Mouse (Mus musculus) forebrain, embryonic 14.5 days (tissue): ENCODE data around the gene Nos1ap. TPM values are rescaled to one million over a fixed set of nuclear protein-coding genes. Genes with fewer than 3 reads are reported as not detected.

Experiments
- ATAC-seq: fragments of 200-750 bp; cut with Nextera tagmentation; 2 replicates; pipeline ENCODE4 v1.8.0; 2017; ENCODE audit warnings: mild to moderate bottlenecking, moderate library complexity
- DNase-seq: peaks from one replicate; pipeline ENCODE4 v3.0.0-alpha.2; 2015; ENCODE audit warnings: low spot score
- H3K27ac ChIP-seq: fragments of 300-500 bp; sonication (generic); 2 replicates; pipeline ENCODE4 v1.5.1; 2014; ENCODE audit warnings: low read depth, mild to moderate bottlenecking, control low read depth, low read length, moderate library complexity
- H3K27me3 ChIP-seq: fragments of 300-500 bp; sonication (generic); replicated peaks from 2 replicates; pipeline ENCODE4 v1.6.1; 2014; ENCODE audit warnings: low read length, control low read depth, mixed read lengths; ENCODE audit not compliant: control insufficient read depth, insufficient read depth
- H3K36me3 ChIP-seq: fragments of 300-500 bp; sonication (generic); 2 replicates; pipeline ENCODE4 v1.6.1; 2014; ENCODE audit warnings: low read length, control low read depth; ENCODE audit not compliant: control insufficient read depth, insufficient read depth
- H3K4me1 ChIP-seq: fragments of 300-500 bp; sonication (generic); 2 replicates; pipeline ENCODE4 v1.6.1; 2014; ENCODE audit warnings: antibody characterized with exemption, low read length, control low read depth; ENCODE audit not compliant: control insufficient read depth, insufficient read depth
- H3K4me2 ChIP-seq: fragments of 300-500 bp; sonication (generic); 2 replicates; pipeline ENCODE4 v1.6.1; 2014; ENCODE audit warnings: mild to moderate bottlenecking, control low read depth, low read length
- H3K4me3 ChIP-seq: fragments of 300-500 bp; sonication (generic); 2 replicates; pipeline ENCODE4 v1.5.1; 2014; ENCODE audit warnings: low read depth, low read length, control low read depth
- H3K9ac ChIP-seq: fragments of 300-500 bp; sonication (generic); 2 replicates; pipeline ENCODE4 v1.6.1; 2014; ENCODE audit warnings: mild to moderate bottlenecking, low read length, control low read depth, moderate library complexity
- H3K9me3 ChIP-seq: fragments of 300-500 bp; sonication (generic); replicated peaks from 2 replicates; pipeline ENCODE4 v1.6.1; 2016; ENCODE audit warnings: low read length, control low read depth, mixed read lengths; ENCODE audit not compliant: control insufficient read depth
- WGBS: fragments of 180-500 bp; shearing (Covaris S2); extraction: QIAGEN DNeasy Blood & Tissue Kit; methylation state at CpG from one replicate; pipeline ENCODE4 v1.1.7; 2014; 5-methylcytosine and 5-hydroxymethylcytosine counted together
- polyA plus RNA-seq: library from polyadenylated mRNA; unstranded; fragments of >200 nt; fragmentation: Nextera tagmentation; extraction: Ambion mirVana; gene quantifications from 2 replicates; pipeline ENCODE4 v1.2.1, GENCODE M21; 2014

Gene Nos1ap
- polyA plus RNA-seq, 1 experiment from 2014 or later: 8.4 TPM

DNA sequence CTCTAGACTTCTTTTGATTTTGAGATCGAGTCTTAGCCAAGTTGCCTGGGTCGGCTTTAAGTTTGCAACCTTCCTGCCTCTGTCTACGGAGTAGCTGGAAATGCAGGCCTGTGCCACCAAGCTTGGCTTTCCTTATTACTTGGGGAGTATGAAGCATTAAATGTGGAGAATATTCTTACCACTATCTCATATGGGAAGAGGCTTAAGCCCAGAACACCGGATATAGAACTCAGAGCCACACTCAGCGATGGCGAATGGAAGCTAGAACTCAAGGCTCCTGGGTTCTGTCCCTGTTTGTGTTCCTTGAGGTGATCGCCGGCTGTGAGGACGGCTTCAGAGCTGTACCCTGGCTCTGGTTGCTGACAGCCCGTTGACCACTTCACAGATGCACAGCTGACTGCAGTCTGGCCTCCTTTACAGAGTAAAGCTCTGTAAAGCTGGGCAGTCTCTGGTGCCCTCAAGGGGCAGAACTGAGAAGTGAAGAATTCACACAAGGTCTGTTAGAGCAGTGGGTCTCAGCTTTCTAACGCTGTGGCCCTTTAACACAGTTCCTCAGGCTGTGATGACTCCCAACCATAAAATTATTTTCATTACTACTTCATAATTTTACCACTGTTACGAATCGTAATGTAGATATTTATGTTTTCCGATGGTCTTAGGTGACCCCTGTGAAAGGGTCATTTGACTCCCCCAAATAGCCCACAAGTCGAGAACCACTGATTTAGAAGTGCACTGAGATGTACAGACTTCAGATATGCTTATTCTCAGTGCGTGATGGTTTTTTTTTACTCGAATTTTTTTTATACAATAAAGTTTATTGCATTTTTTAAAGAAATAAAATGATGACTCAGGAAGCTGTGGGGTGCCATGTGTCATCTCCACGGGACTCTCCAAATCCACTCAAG is 23.6 kb upstream of the Nos1ap start:
- Histone ChIP-seq H3K4me2 (no peak overlapping the region), H3K9ac (no peak overlapping the region), H3K36me3 (no peaks in the 10 kb centered on the region), H3K9me3 (no peaks in the 10 kb centered on the region), H3K27ac (no peak overlapping the region), H3K27me3 (no peaks in the 10 kb centered on the region), H3K4me3 (no peak overlapping the region), H3K4me1 (no peaks in the 10 kb centered on the region)
- WGBS: 58% methylated on average over 18 of the region's 18 CpGs
- DNase-seq (peak; percentile 90), ATAC-seq (peak; percentile 97)

DNA sequence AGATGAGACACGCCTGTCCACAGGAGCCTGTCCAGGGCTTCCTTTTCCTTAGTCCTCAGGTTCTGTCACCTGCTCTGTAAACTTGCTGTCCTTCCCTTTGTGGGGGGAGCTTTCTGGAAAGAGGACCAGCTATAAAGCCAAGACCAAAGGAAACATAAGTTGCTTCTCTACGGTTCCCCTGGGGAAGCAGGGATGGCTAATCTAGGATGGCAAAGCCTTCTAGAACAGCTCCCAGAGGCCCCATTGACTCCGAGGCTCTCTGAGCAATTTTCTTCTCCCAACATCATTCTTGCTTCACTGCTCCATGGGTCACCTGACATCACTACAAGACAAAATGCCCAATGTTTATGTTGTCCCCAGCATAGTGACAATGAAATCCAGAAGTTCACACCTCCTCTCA is 22.0 kb upstream of the Nos1ap start:
- no peak for ATAC-seq
- WGBS: 93% methylated on average over 3 of the region's 3 CpGs
- DNase-seq: no peak
- Histone ChIP-seq H3K27ac (no peak overlapping the region), H3K4me2 (no peak overlapping the region), H3K4me1 (no peaks in the 10 kb centered on the region), H3K9me3 (no peaks in the 10 kb centered on the region), H3K36me3 (no peaks in the 10 kb centered on the region), H3K27me3 (no peaks in the 10 kb centered on the region), H3K9ac (no peak overlapping the region), H3K4me3 (no peak overlapping the region)

GRCm38 (mm10) chr1:170610695-170611094 is 21.0 kb upstream of the Nos1ap start:
- Histone ChIP-seq H3K4me2 (no peak overlapping the region), H3K4me1 (no peaks in the 10 kb centered on the region), H3K27me3 (no peaks in the 10 kb centered on the region), H3K9ac (no peak overlapping the region), H3K27ac (no peak overlapping the region), H3K36me3 (no peaks in the 10 kb centered on the region), H3K4me3 (no peak overlapping the region), H3K9me3 (no peaks in the 10 kb centered on the region)
- WGBS: 96% methylated on average over 3 of the region's 3 CpGs
- ATAC-seq (no peak), DNase-seq (no peak)

DNA sequence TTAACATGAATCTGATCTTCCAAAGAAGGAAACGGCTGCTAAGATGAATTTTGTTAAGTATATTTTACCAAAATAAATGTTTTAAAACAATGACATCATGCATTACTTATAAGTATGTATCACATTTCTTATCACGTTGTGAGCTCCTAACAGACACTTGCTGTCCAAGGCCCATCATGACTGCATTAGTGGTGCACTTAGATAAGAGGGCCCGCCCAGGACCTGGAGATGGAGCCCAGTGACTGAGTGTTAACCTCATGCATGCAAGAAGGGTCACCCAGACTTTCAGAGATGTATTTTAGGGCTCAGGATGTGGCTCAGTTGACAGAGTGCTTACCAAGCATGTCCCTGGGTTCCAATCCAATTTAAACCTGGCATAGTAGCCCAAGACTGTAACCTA is 20.6 kb upstream of the Nos1ap start:
- ATAC-seq (no peak), DNase-seq (no peak)
- H3K9ac ChIP-seq: no peak overlapping the region
- H3K27me3 ChIP-seq: no peaks in the 10 kb centered on the region
- no peak overlapping the region for H3K27ac ChIP-seq
- no peaks in the 10 kb centered on the region for H3K9me3 ChIP-seq
- no peaks in the 10 kb centered on the region for H3K4me1 ChIP-seq
- no peak overlapping the region for H3K4me2 ChIP-seq
- WGBS: 81% methylated on average over 3 of the region's 3 CpGs
- no peak overlapping the region for H3K4me3 ChIP-seq
- H3K36me3 ChIP-seq: no peaks in the 10 kb centered on the region

DNA sequence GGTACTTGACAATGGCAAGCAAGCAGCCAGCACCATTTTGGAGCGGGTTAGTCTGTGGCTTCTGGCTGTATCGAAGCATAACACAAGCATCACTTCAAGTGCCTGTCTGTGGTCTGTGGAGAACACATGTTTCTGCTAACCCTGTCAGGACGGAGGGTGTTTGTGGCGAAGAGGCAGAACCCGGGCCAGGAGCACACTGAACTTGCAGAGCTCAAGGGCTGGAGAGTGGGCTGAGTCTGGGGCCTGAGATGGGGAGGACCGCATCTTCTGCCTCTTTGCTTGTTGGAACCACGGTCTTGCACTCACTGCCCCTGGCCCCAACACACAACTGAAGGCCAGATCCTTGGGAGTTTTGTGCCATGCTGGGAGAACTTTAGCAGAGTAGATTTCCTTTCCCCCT is 20.2 kb upstream of the Nos1ap start:
- no peak overlapping the region for H3K4me3 ChIP-seq
- H3K36me3 ChIP-seq: no peaks in the 10 kb centered on the region
- DNase-seq: no peak
- no peaks in the 10 kb centered on the region for H3K27me3 ChIP-seq
- no peak for ATAC-seq
- WGBS: 90% methylated on average over 7 of the region's 7 CpGs
- H3K4me2 ChIP-seq: no peak overlapping the region
- H3K27ac ChIP-seq: no peak overlapping the region
- no peaks in the 10 kb centered on the region for H3K9me3 ChIP-seq
- H3K4me1 ChIP-seq: no peaks in the 10 kb centered on the region
- H3K9ac ChIP-seq: no peak overlapping the region

GRCm38 (mm10) chr1:170608461-170609071 is 18.9 kb upstream of the Nos1ap start:
- Histone ChIP-seq H3K9me3 (no peaks in the 10 kb centered on the region), H3K4me1 (no peaks in the 10 kb centered on the region), H3K4me2 (no peak overlapping the region), H3K4me3 (no peak overlapping the region), H3K36me3 (no peaks in the 10 kb centered on the region), H3K27me3 (no peaks in the 10 kb centered on the region), H3K9ac (no peak overlapping the region), H3K27ac (no peak overlapping the region)
- ATAC-seq: no peak
- 78% methylated on average over 3 of the region's 3 CpGs for WGBS
- no peak for DNase-seq

GRCm38 (mm10) chr1:170607231-170607917 is 17.7 kb upstream of the Nos1ap start:
- ATAC-seq (no peak), DNase-seq (no peak)
- 96% methylated on average over 8 of the region's 8 CpGs for WGBS

GRCm38 (mm10) chr1:170605228-170606001 is 15.8 kb upstream of the Nos1ap start:
- H3K27ac ChIP-seq: no peak overlapping the region
- no peaks in the 10 kb centered on the region for H3K4me1 ChIP-seq
- ATAC-seq (no peak), DNase-seq (no peak)
- no peaks in the 10 kb centered on the region for H3K27me3 ChIP-seq
- H3K9me3 ChIP-seq: no peaks in the 10 kb centered on the region
- H3K36me3 ChIP-seq: no peaks in the 10 kb centered on the region
- WGBS: 66% methylated on average over 21 of the region's 21 CpGs
- no peak overlapping the region for H3K9ac ChIP-seq
- no peak overlapping the region for H3K4me2 ChIP-seq
- no peak overlapping the region for H3K4me3 ChIP-seq

More at GRCm38 (mm10) chr1:170607231-170607917, 17.7 kb upstream of the Nos1ap start:
- H3K4me3 ChIP-seq: no peak overlapping the region
- no peaks in the 10 kb centered on the region for H3K36me3 ChIP-seq
- H3K9ac ChIP-seq: no peak overlapping the region
- no peaks in the 10 kb centered on the region for H3K9me3 ChIP-seq
- no peaks in the 10 kb centered on the region for H3K27me3 ChIP-seq
- no peak overlapping the region for H3K4me2 ChIP-seq
- H3K27ac ChIP-seq: no peak overlapping the region
- H3K4me1 ChIP-seq: no peaks in the 10 kb centered on the region
